Mouse (Mus musculus) myocyte (in vitro differentiated cells): ENCODE data around the gene Scamp3. TPM values are rescaled to one million over a fixed set of nuclear protein-coding genes. Genes with fewer than 3 reads are reported as not detected.

Source experiments
- H3K27me3 ChIP-seq: one replicate; pipeline ENCODE4 v1.6.1; 2011; ENCODE audit not compliant: control insufficient read depth, insufficient read depth, insufficient read length
- H3K36me3 ChIP-seq: one replicate; pipeline ENCODE4 v1.6.1; 2011; ENCODE audit not compliant: control insufficient read depth, insufficient read depth
- H3K4me2 ChIP-seq: one replicate; pipeline ENCODE4 v1.6.1; 2011; ENCODE audit warnings: low read depth, control low read depth
- H3K4me3 ChIP-seq: one replicate; pipeline ENCODE4 v1.5.1; 2011; ENCODE audit warnings: mild to moderate bottlenecking, control low read depth, moderate library complexity
- H3K79me2 ChIP-seq: one replicate; pipeline ENCODE4 v1.6.1; 2011; ENCODE audit not compliant: control insufficient read depth, insufficient read depth
- H3ac ChIP-seq: one replicate; pipeline ENCODE4 v1.6.1; 2011; ENCODE audit not compliant: control insufficient read depth, insufficient read length
- CEBPB ChIP-seq: IDR thresholded peaks from 2 replicates; pipeline ENCODE4 v1.6.1; 2011; ENCODE audit warnings: mild to moderate bottlenecking, moderate library complexity; ENCODE audit not compliant: poor library complexity, insufficient read depth, severe bottlenecking
- E2F4 ChIP-seq: IDR thresholded peaks from one replicate; pipeline ENCODE4 v1.6.1; 2011; ENCODE audit warnings: mild to moderate bottlenecking, control low read depth, moderate library complexity; ENCODE audit not compliant: insufficient read depth
- MAX ChIP-seq: IDR thresholded peaks from one replicate; pipeline ENCODE4 v1.6.1; 2011; ENCODE audit warnings: low read depth, mild to moderate bottlenecking, control low read depth
- MYOD1 ChIP-seq, 3 experiments: IDR thresholded peaks; one replicate each; pipeline ENCODE4 v1.6.1; 2011; ENCODE audit warnings: control low read depth in 2 of 3, low read depth in 2 of 3, mild to moderate bottlenecking in 2 of 3, moderate library complexity in 1 of 3; ENCODE audit not compliant: insufficient read length in 2 of 3, control insufficient read depth in 1 of 3
- MYOG ChIP-seq, 3 experiments: IDR thresholded peaks; one replicate each; pipeline ENCODE4 v1.6.1; 2011; ENCODE audit warnings: control low read depth in 2 of 3, low read depth in 2 of 3, mild to moderate bottlenecking in 2 of 3; ENCODE audit not compliant: insufficient read length in 2 of 3, control insufficient read depth in 1 of 3, insufficient read depth in 1 of 3
- POLR2A ChIP-seq: IDR thresholded peaks from one replicate; pipeline ENCODE4 v1.6.1; 2011; ENCODE audit warnings: low read depth, mild to moderate bottlenecking, control low read depth, moderate library complexity; ENCODE audit not compliant: insufficient read length
- POLR2AphosphoS2 ChIP-seq: IDR thresholded peaks from one replicate; pipeline ENCODE4 v1.6.1; 2011; ENCODE audit warnings: low read depth, control low read depth; ENCODE audit not compliant: insufficient read length
- REST ChIP-seq: IDR thresholded peaks from one replicate; pipeline ENCODE4 v1.6.1; 2011; ENCODE audit warnings: mild to moderate bottlenecking, control low read depth, moderate library complexity; ENCODE audit not compliant: insufficient read depth, insufficient read length
- SRF ChIP-seq: IDR thresholded peaks from one replicate; pipeline ENCODE4 v1.6.1; 2011; ENCODE audit warnings: low read depth; ENCODE audit not compliant: control insufficient read depth, insufficient read length
- TCF12 ChIP-seq: IDR thresholded peaks from one replicate; pipeline ENCODE4 v1.6.1; 2011; ENCODE audit warnings: mild to moderate bottlenecking, control low read depth; ENCODE audit not compliant: poor library complexity, insufficient read depth, severe bottlenecking
- TCF3 ChIP-seq: IDR thresholded peaks from one replicate; pipeline ENCODE4 v1.6.1; 2011; ENCODE audit warnings: low read depth, control low read depth; ENCODE audit not compliant: insufficient read length
- USF1 ChIP-seq: IDR thresholded peaks from one replicate; pipeline ENCODE4 v1.6.1; 2011; ENCODE audit warnings: low read depth, mild to moderate bottlenecking, control low read depth, moderate library complexity
- polyA plus RNA-seq: library from polyadenylated mRNA; unstranded; fragments of >200 nt; fragmentation: generic; extraction: Trizol; gene quantifications from one replicate; pipeline ENCODE4 v1.2.1, GENCODE M21; 2012; ENCODE audit warnings: missing spikeins

The Scamp3 gene
- polyA plus RNA-seq, 1 experiment, result 127 TPM

DNA sequence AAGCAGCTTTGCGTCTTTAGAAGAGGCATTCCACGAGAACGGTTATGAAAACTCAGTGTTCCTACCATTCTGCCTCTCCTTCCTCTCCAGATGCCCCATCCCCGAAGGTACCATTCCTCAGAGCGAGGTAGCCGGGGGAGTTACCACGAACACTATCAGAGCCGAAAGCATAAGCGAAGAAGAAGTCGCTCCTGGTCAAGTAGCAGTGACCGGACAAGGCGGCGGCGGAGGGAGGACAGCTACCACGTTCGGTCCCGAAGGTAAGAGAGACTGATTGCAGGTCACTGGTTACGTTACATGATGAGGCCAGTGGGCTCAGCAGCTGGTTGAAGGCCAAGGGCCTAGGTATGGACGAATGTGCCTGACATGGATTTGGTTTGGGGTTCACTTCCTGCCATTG, 10.3 kb upstream of the Scamp3 start:
- no peak overlapping the region for H3K4me3 ChIP-seq
- no peak overlapping the region for H3ac ChIP-seq
- H3K4me2 ChIP-seq, result no peak overlapping the region
- H3K36me3 ChIP-seq, result peaks cover 31% of the 10 kb centered on the region
- H3K27me3 ChIP-seq, result no peaks in the 10 kb centered on the region
- H3K79me2 ChIP-seq, result peaks cover 21% of the 10 kb centered on the region
- TF ChIP-seq REST, result no peak
- TF ChIP-seq SRF, result no peak
- no peak for TF ChIP-seq TCF12
- no peak for TF ChIP-seq MAX
- no peak for TF ChIP-seq CEBPB
- TF ChIP-seq MYOD1 (IDR thresholded peaks at IDR 0.05; ENCODE audit: control insufficient read depth in 1 of 3, insufficient read length in 2 of 3, low read depth in 2 of 3), result no peak
- no peak for TF ChIP-seq MYOG (IDR thresholded peaks at IDR 0.05; ENCODE audit: control insufficient read depth in 1 of 3, insufficient read depth in 1 of 3, insufficient read length in 2 of 3, low read depth in 2 of 3)
- no peak for TF ChIP-seq POLR2A
- no peak for TF ChIP-seq USF1
- no peak for TF ChIP-seq E2F4
- no peak for TF ChIP-seq TCF3
- TF ChIP-seq POLR2AphosphoS2, result no peak

DNA sequence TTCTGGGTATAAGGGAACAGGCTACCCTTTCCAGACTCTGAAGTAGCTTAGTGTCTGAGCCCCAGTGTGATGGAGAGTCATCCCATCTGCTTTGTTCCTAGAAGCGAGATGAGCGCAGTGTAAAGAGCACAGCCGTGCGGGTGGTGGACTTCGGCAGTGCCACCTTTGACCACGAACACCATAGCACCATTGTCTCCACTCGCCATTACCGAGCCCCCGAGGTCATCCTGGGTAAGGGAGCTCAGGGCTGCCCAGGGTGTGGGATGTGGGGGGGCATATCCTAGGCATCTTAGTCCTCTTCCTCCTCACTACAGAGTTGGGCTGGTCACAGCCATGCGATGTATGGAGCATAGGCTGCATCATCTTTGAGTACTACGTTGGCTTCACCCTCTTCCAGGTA, 2.4 kb upstream of the Scamp3 start:
- Histone ChIP-seq H3K36me3 (peaks cover 47% of the 10 kb centered on the region), H3K79me2 (peaks cover 14% of the 10 kb centered on the region), H3K4me2 (no peak overlapping the region), H3K4me3 (no peak overlapping the region), H3ac (no peak overlapping the region), H3K27me3 (no peaks in the 10 kb centered on the region)
- TF ChIP-seq POLR2AphosphoS2, result peak; percentile 39
- no peak for TF ChIP-seq TCF3

DNA sequence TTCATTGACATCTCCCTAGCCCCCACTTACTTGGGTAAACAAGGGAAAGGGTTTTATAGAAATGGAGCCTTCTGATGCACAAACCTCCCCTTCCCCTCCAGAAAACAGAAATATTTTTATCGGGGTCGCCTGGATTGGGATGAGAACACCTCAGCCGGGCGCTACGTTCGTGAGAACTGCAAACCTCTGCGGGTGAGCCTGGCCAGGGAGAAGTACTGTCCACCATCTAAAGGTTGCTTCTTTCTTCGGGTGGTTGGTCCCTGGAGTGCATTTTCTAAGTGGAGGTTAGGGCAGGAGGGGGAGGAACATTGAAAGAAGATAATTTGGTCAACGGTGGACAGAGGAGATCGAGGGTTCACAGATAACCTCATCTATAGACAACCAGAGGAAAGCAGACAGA, 1.7 kb upstream of the Scamp3 start:
- Histone ChIP-seq H3K4me2 (no peak overlapping the region), H3K36me3 (peaks cover 42% of the 10 kb centered on the region), H3K79me2 (peaks cover 14% of the 10 kb centered on the region), H3K27me3 (no peaks in the 10 kb centered on the region), H3K4me3 (no peak overlapping the region), H3ac (no peak overlapping the region)
- TF ChIP-seq CEBPB, result no peak

DNA sequence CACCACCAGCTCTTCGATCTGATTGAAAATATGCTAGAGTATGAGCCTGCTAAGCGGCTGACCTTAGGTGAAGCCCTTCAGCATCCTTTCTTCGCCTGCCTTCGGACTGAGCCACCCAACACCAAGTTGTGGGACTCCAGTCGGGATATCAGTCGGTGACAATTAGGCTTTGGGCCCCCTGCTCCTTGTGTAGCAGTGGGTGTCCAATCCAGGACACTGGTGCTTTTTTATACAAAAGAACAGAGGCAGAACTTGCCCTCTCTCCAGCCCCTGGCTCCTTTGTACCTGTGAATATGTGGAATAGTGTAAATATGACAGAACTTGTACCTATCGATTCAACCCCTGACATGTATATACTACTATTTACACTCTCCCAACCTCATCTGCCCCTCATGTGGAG, 852 bp upstream of the Scamp3 start:
- H3K4me2 ChIP-seq, result no peak overlapping the region
- no peak overlapping the region for H3ac ChIP-seq
- H3K36me3 ChIP-seq, result peaks cover 42% of the 10 kb centered on the region
- H3K79me2 ChIP-seq, result peaks cover 14% of the 10 kb centered on the region
- no peak for TF ChIP-seq SRF
- no peak for TF ChIP-seq POLR2A
- TF ChIP-seq POLR2AphosphoS2, result peak; percentile 9
- no peak for TF ChIP-seq TCF3
- TF ChIP-seq MYOG (IDR thresholded peaks at IDR 0.05; ENCODE audit: control insufficient read depth in 1 of 3, insufficient read depth in 1 of 3, insufficient read length in 2 of 3, low read depth in 2 of 3), result no peak
- TF ChIP-seq TCF12, result no peak
- no peak for TF ChIP-seq E2F4
- no peak overlapping the region for H3K4me3 ChIP-seq
- H3K27me3 ChIP-seq, result no peaks in the 10 kb centered on the region

DNA sequence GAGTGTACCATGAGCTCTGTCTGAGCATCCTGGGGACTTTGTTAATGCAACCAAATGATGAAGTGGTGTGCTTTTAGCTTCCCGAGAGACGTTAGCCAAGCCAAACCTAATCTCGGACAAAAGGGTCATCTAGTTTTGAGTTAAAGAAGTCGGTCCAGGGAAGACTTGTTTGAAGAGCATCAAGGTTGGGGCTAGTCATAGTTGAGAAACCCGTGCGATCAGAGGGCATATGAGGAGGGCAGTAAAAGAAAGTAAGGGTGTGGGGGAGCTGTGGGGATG, 773 bp downstream of the Scamp3 start:
- Histone ChIP-seq H3K79me2 (peaks cover 14% of the 10 kb centered on the region), H3K4me2 (peak overlapping the region; percentile 93), H3ac (peak overlapping the region; percentile 36), H3K27me3 (no peaks in the 10 kb centered on the region), H3K36me3 (peaks cover 27% of the 10 kb centered on the region), H3K4me3 (peak overlapping the region; percentile 87)
- TF ChIP-seq MAX (no peak), POLR2A (peak; percentile 8)

DNA sequence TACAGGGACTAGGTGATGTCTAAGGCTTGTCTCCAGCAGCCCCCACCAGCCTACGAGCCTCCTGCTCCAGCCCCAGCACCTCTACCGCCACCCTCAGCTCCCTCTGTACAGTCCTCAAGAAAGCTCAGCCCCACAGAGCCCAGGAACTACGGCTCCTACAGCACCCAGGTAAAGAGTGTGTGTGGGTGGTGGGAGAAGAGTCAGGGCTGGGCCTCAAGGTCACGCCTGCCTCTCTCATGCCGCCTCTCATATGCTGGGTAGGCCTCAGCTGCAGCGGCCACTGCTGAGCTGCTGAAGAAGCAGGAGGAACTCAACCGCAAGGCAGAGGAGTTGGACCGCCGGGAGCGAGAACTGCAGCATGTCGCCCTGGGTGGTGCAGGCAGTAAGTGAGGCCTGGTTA, 1.8 kb downstream of the Scamp3 start:
- Histone ChIP-seq H3K27me3 (no peaks in the 10 kb centered on the region), H3K4me3 (no peak overlapping the region), H3K36me3 (peaks cover 17% of the 10 kb centered on the region), H3ac (no peak overlapping the region), H3K79me2 (peaks cover 14% of the 10 kb centered on the region), H3K4me2 (no peak overlapping the region)
- TF ChIP-seq USF1 (no peak), MAX (no peak), MYOG (IDR thresholded peaks at IDR 0.05; ENCODE audit: control insufficient read depth in 1 of 3, insufficient read depth in 1 of 3, insufficient read length in 2 of 3, low read depth in 2 of 3) (no peak), E2F4 (no peak), MYOD1 (IDR thresholded peaks at IDR 0.05; ENCODE audit: control insufficient read depth in 1 of 3, insufficient read length in 2 of 3, low read depth in 2 of 3) (no peak), TCF3 (no peak), POLR2A (no peak), SRF (no peak), TCF12 (no peak), CEBPB (no peak), POLR2AphosphoS2 (no peak), REST (no peak)
